Mouse (Mus musculus): Measurements from ENCODE around the gene Slc39a11. TPM values are rescaled to one million over a fixed set of nuclear protein-coding genes. Genes with fewer than 3 reads are reported as not detected.

The Slc39a11 gene
- polyA plus RNA-seq, 1 experiment = 44.9 TPM

DNA sequence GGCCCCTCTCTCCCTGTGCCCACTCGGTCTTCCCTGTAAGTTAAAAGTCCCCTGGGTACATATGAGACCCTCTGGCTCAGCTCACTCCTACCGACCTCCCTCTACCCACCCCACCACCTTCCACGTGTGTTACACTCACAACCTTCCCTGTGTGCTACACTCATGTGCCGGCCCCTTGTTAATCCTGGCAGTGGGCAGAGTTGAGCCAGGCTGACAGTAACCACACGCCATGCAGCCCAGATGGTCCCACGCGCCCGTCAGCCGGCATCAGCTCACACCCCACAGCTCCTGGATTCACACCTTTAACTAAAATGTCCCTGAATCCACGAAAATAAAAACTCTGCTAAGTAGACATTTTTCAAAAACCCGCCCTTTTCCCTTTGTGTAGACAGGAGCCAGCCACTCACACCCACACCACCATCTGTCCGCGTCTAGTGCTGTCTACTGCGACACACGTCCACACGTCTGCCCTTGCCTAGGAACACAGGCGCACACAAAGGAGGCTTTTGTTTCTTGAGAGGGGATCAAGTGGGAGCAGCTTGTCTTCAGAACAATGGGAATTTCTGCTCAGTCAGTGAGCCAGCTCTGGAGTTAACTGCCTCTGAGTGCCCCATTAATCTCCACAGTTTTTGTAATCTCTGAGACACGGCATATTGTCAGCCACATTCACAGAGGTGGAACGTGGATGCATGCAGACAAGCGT, 210.4 kb downstream of the Slc39a11 start:
- 79% methylated on average over 20 of the region's 20 CpGs for WGBS
- DNase-seq (ENCODE audit: low read depth, low spot score) = no peak

- 90% methylated on average over 5 of the region's 5 CpGs for WGBS
- DNase-seq (ENCODE audit: low read depth, low spot score) = no peak
Measured at GRCm38 (mm10) chr11:113438915-113439314, 211.0 kb downstream of the Slc39a11 start.

DNA sequence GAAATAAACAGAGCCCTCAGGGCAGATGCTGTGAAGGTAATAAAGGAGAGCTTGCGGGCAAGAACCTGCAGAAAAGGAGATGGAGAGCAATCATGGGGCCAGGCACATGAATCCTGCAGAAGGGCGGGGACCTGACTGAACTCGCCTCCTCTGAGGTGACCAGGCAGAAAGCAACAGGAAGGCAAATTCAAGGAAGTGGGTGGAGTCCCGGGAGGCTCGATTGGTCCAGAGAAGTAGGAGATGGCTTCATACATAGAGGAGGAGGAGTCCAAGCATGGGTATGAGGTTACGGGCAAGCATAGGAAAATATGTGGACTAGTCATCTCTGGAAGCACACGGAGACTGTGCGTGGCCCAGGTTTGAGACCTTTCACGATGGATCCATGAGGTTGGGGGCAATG, 212.5 kb downstream of the Slc39a11 start:
- DNase-seq (ENCODE audit: low read depth, low spot score) = no peak
- WGBS = 75% methylated on average over 9 of the region's 9 CpGs

GRCm38 (mm10) chr11:113436299-113436698, 213.6 kb downstream of the Slc39a11 start:
- 81% methylated on average over 6 of the region's 6 CpGs for WGBS
- no peak for DNase-seq (ENCODE audit: low read depth, low spot score)

DNA sequence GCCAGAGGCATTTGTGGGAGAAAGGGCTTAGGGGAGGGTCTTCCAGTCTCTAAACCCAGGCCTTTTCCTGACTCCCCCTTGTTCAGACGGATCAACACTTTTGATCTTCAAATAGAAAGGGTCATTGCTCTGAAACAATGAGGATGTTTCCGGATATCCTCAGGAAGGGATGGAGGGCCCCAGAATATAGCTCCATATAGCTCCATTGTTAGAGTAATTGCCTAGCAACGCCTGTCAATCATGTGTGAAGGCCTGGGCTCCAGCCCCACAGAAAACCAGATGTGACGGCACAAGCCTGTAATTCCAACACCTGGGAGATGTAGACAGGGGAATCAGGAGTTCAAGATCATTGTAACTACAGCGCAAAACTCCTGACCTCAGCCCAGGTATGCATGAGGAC, 214.2 kb downstream of the Slc39a11 start:
- DNase-seq (ENCODE audit: low read depth, low spot score) = no peak
- 63% methylated on average over 5 of the region's 5 CpGs for WGBS

GRCm38 (mm10) chr11:113431161-113431560, 218.7 kb downstream of the Slc39a11 start:
- WGBS = 61% methylated on average over 7 of the region's 7 CpGs
- DNase-seq (ENCODE audit: low read depth, low spot score) = no peak

DNA sequence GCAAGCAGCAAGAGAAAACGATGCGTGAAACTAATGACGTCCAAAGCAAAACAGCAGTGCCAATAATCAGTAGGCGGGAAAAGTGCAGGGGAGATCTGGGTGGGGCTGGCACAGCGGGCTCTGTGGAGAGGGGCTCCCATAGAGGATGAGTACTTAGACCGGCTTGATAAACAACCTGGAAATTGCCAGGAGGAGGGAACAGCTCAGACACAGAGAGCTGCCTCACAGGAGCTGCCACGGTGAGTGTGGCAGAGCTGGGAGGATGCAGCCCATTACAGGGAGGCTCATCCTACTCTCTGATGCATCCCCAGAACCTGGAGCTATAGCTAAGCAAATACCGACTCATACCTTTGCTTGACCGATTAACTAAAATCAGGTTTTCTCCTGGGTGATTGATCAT, 224.0 kb downstream of the Slc39a11 start:
- no peak for DNase-seq (ENCODE audit: low read depth, low spot score)
- WGBS = 72% methylated on average over 9 of the region's 9 CpGs

GRCm38 (mm10) chr11:113425454-113425853, 224.4 kb downstream of the Slc39a11 start:
- WGBS = 79% methylated on average over 3 of the region's 3 CpGs
- no peak for DNase-seq (ENCODE audit: low read depth, low spot score)

DNA sequence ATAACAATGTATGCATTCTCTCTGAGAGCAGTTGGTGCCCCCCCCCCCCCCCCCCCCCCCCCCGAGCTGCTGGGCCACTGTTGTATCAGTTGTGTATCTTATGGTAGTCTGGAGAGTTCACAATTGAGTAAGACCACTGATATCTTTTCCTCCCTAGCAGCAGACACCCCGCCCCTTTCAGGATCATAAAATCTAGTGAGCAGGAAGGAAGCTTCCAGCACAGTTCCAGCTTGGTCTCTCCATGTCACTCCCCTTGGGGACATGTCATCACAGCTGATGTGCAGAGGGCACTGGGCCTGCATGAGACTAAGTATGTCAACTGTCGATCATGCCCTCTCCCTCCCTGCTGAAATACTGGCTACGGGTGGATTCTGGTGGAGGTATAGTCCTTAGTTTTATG, 225.1 kb downstream of the Slc39a11 start:
- 58% methylated on average over 3 of the region's 4 CpGs for WGBS
- DNase-seq (ENCODE audit: low read depth, low spot score) = no peak

- no peak for DNase-seq (ENCODE audit: low read depth, low spot score)
- 90% methylated on average over 7 of the region's 7 CpGs for WGBS
Measured at GRCm38 (mm10) chr11:113422598-113422997, 227.3 kb downstream of the Slc39a11 start.

DNA sequence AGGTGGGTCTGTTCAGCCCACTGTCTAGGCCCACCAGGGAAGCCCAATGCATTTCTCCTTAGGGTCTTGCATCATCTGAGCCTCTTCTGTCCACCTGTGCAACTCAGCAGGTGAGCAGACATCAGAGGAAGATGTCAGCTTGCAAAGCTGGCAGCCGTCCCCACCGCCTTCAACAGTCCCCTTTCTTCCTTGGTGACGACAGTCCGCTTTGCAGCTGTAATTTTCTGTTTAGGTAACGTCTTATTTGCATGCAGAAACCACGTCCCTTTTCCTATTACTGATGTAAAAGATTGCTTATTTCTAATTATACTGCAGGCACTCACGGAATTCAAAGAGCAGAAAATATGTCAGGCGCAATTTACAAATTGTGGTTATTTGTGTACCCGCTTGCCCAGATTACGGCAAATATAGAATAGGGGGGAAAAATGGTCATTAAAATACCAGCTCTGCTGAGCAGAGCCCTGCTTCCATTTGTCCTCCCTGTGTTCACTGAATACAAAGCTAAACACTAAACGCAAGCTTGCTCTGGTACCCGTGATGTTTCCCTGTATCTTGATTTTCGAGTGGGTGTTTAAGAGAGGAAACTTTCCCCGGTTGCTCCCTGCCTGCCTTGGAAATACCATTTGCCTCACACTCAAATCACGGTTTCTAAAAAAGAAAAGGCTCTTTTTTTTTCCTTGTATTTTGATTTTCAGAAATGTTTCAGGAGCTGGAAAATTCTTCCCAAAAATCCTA, 230.8 kb downstream of the Slc39a11 start:
- no peak for DNase-seq (ENCODE audit: low read depth, low spot score)
- WGBS = 86% methylated on average over 15 of the region's 15 CpGs

DNA sequence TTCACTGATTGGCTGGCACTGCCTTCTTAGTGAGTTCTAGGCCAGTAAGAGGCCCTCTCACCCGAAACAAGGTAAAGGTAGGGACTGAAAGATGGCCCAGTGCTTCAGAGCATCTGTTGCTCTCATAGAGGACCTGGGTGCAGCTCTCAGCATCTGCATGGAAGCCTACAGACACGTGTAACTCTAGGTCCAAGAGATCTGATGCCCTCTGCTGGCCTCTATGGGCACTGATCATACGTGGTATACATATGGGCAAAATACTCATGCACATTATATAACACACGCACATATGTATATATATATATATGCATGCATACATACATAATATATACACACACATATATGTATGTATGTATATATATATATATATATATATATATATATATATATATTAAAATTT, 231.9 kb downstream of the Slc39a11 start:
- WGBS = 96% methylated on average over 4 of the region's 4 CpGs
- DNase-seq (ENCODE audit: low read depth, low spot score) = no peak

GRCm38 (mm10) chr11:113412545-113412944, 237.3 kb downstream of the Slc39a11 start:
- WGBS = 88% methylated on average over 4 of the region's 4 CpGs

GRCm38 (mm10) chr11:113411798-113412197, 238.1 kb downstream of the Slc39a11 start:
- 84% methylated on average over 10 of the region's 10 CpGs for WGBS
- no peak for DNase-seq (ENCODE audit: low read depth, low spot score)

More at GRCm38 (mm10) chr11:113412545-113412944, 237.3 kb downstream of the Slc39a11 start:
- DNase-seq (ENCODE audit: low read depth, low spot score) = no peak

GRCm38 (mm10) chr11:113409121-113409520, 240.8 kb downstream of the Slc39a11 start:
- DNase-seq (ENCODE audit: low read depth, low spot score) = no peak
- 87% methylated on average over 9 of the region's 9 CpGs for WGBS

DNA sequence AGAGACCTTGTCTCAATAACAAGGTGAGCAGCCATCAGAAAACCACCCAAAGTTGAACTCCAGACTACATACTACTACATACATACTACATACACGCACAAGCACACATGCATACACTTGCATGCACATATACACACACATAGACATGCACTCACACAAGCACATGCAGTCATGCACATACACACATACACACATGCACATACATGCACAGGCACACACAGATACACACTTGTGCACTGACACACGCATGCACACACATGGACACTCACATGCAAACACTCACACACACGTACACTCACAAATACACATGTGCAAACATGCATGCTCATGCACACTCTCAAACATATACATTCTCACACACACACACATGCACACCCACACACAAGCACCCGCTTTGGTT, 242.4 kb downstream of the Slc39a11 start:
- no peak for DNase-seq (ENCODE audit: low read depth, low spot score)
- 96% methylated on average over 4 of the region's 4 CpGs for WGBS

- WGBS = 98% methylated on average over 4 of the region's 4 CpGs
- no peak for DNase-seq (ENCODE audit: low read depth, low spot score)
Measured at GRCm38 (mm10) chr11:113400868-113401267, 249.0 kb downstream of the Slc39a11 start.

DNA sequence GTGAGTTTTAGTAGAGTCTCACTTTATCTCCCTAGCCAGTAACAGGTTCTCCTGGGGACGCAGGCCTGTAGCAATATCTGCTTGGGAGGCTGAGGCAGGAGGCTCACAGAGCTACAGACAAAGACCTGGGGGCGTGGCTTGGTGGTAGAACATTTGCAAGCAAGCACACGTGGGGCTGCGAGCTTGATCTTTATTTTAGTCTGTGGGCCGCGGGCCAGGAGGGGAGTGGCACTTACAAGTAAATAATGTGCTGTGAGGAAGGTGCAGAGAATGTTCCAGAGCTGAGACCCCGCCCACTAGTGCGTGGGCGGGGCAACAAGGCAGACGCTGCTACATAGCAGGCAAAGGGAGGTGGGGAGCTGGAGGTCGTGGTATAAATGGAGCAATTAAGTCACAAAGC, 250.3 kb downstream of the Slc39a11 start:
- WGBS = 51% methylated on average over 11 of the region's 11 CpGs
- no peak for DNase-seq (ENCODE audit: low read depth, low spot score)

DNA sequence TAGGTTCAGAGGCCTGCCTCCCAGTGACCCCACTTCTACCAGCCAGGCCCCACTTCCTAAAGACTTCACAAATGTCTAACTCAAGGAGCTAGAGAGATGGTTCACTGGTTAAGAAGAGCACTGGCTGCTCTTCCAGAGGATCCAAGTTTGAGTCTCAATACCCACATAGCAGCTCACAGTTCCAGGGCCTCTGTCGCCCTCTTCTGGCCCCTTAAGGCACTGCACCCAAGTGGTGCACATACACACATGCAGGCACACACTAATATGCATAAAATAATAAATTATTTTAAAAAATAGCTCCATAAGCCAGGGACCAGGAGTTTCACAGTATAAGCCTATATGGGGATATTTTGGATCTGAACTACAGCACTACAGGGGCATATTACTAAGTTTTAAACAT, 252.5 kb downstream of the Slc39a11 start:
- 80% methylated on average over 1 of the region's 1 CpGs for WGBS

GRCm38 (mm10) chr11:113393366-113394150, 256.3 kb downstream of the Slc39a11 start:
- WGBS = 39% methylated on average over 23 of the region's 23 CpGs
- no peak for DNase-seq (ENCODE audit: low read depth, low spot score)

More for the DNA sequence above, 252.5 kb downstream of the Slc39a11 start:
- DNase-seq (ENCODE audit: low read depth, low spot score) = no peak

Data from large intestine, adult 2 months (tissue).